Mouse (Mus musculus) ES-Bruce4 (cell line): ENCODE results near the gene BC049730.

Experiments used
- CTCF ChIP-seq: IDR thresholded peaks from one replicate; pipeline ENCODE4 v1.8.1; 2011; ENCODE audit warnings: low read depth, low read length
- EP300 ChIP-seq: IDR thresholded peaks from 2 replicates; pipeline ENCODE4 v1.6.1; 2011; ENCODE audit warnings: low read depth, low read length; ENCODE audit not compliant: insufficient read depth
- POLR2A ChIP-seq: IDR thresholded peaks from one replicate; pipeline ENCODE4 v1.8.1; 2011; ENCODE audit warnings: low read length; ENCODE audit not compliant: insufficient read depth

GRCm38 (mm10) chr7:24751610-24752009 is 42.6 kb downstream of the BC049730 start:
- TF ChIP-seq CTCF (no peak), POLR2A (no peak), EP300 (no peak)
